Mouse (Mus musculus) limb, embryonic 14.5 days (tissue): Measurements from ENCODE around the gene Socs2. TPM values are rescaled to one million over a fixed set of nuclear protein-coding genes. Genes with fewer than 3 reads are reported as not detected.

Experiments
- ATAC-seq: fragments of 200-750 bp; cut with Nextera tagmentation; 2 replicates; pipeline ENCODE4 v1.8.0; 2017; ENCODE audit warnings: low read depth, moderate number of reproducible peaks, moderate TSS enrichment; ENCODE audit not compliant: low FRiP score
- DNase-seq: peaks from one replicate; pipeline ENCODE4 v3.0.0-alpha.2; 2015; ENCODE audit warnings: low spot score
- H3K27ac ChIP-seq: fragments of 300-500 bp; sonication (generic); replicated peaks from 2 replicates; pipeline ENCODE4 v1.5.1; 2014; ENCODE audit warnings: low read depth, mild to moderate bottlenecking, low read length, moderate library complexity, mixed read lengths
- H3K27me3 ChIP-seq: fragments of 300-500 bp; sonication (generic); 2 replicates; pipeline ENCODE4 v1.6.1; 2014; ENCODE audit warnings: low read length, mixed read lengths; ENCODE audit not compliant: control insufficient read depth, insufficient read depth
- H3K36me3 ChIP-seq: fragments of 300-500 bp; sonication (generic); 2 replicates; pipeline ENCODE4 v1.6.1; 2014; ENCODE audit warnings: mild to moderate bottlenecking, low read length, moderate library complexity, mixed read lengths; ENCODE audit not compliant: control insufficient read depth, insufficient read depth
- H3K4me1 ChIP-seq: fragments of 300-500 bp; sonication (generic); 2 replicates; pipeline ENCODE4 v1.6.1; 2014; ENCODE audit warnings: antibody characterized with exemption, low read length, mixed read lengths; ENCODE audit not compliant: control insufficient read depth, insufficient read depth
- H3K4me2 ChIP-seq: fragments of 300-500 bp; sonication (generic); replicated peaks from 2 replicates; pipeline ENCODE4 v1.6.1; 2014; ENCODE audit warnings: low read depth, mild to moderate bottlenecking, low read length, moderate library complexity; ENCODE audit not compliant: severe bottlenecking
- H3K4me3 ChIP-seq: fragments of 300-500 bp; sonication (generic); replicated peaks from 2 replicates; pipeline ENCODE4 v1.5.1; 2014; ENCODE audit warnings: low read length
- H3K9ac ChIP-seq: fragments of 300-500 bp; sonication (generic); 2 replicates; pipeline ENCODE4 v1.6.1; 2014; ENCODE audit warnings: mild to moderate bottlenecking, low read depth, low read length, moderate library complexity; ENCODE audit not compliant: severe bottlenecking
- H3K9me3 ChIP-seq: fragments of 300-500 bp; sonication (generic); 2 replicates; pipeline ENCODE4 v1.6.1; 2016; ENCODE audit warnings: low read length; ENCODE audit not compliant: control insufficient read depth
- POLR2A ChIP-seq: fragments of 200-500 bp; IDR thresholded peaks from 2 replicates; pipeline ENCODE4 v1.8.0; 2012; ENCODE audit warnings: inconsistent platforms, mild to moderate bottlenecking, moderate library complexity, borderline replicate concordance; ENCODE audit not compliant: insufficient read depth, insufficient read length; ENCODE audit errors: extremely low read depth
- WGBS: fragments of 180-500 bp; shearing (Covaris S2); extraction: QIAGEN DNeasy Blood & Tissue Kit; methylation state at CpG from one replicate; pipeline ENCODE4 v1.1.7; 2014; 5-methylcytosine and 5-hydroxymethylcytosine counted together
- polyA plus RNA-seq, 2 experiments: library from polyadenylated mRNA; depleted of rRNA in 1 of 2; stranded (reverse) in 1 of 2; unstranded in 1 of 2; fragments of >200 nt; fragmentation: Nextera tagmentation in 1 of 2; extraction: Ambion mirVana in 1 of 2; gene quantifications; 2 replicates each; pipeline versions ENCODE4 v1.2.1 to v1.2.3; 2012 to 2014

The Socs2 gene
- polyA plus RNA-seq, 2 experiments, result 23.2 to 54.0 TPM

GRCm38 (mm10) chr10:95447954-95448353 lies 31.0 kb upstream of the Socs2 start:
- WGBS, result 95% methylated on average over 16 of the region's 16 CpGs
- no peaks in the 10 kb centered on the region for H3K36me3 ChIP-seq
- no peaks in the 10 kb centered on the region for H3K9me3 ChIP-seq
- DNase-seq (no peak), ATAC-seq (no peak)
- no peak overlapping the region for H3K27ac ChIP-seq
- H3K4me3 ChIP-seq, result no peak overlapping the region
- no peak for TF ChIP-seq POLR2A
- no peak overlapping the region for H3K4me2 ChIP-seq
- no peaks in the 10 kb centered on the region for H3K4me1 ChIP-seq
- no peak overlapping the region for H3K9ac ChIP-seq
- no peaks in the 10 kb centered on the region for H3K27me3 ChIP-seq

DNA sequence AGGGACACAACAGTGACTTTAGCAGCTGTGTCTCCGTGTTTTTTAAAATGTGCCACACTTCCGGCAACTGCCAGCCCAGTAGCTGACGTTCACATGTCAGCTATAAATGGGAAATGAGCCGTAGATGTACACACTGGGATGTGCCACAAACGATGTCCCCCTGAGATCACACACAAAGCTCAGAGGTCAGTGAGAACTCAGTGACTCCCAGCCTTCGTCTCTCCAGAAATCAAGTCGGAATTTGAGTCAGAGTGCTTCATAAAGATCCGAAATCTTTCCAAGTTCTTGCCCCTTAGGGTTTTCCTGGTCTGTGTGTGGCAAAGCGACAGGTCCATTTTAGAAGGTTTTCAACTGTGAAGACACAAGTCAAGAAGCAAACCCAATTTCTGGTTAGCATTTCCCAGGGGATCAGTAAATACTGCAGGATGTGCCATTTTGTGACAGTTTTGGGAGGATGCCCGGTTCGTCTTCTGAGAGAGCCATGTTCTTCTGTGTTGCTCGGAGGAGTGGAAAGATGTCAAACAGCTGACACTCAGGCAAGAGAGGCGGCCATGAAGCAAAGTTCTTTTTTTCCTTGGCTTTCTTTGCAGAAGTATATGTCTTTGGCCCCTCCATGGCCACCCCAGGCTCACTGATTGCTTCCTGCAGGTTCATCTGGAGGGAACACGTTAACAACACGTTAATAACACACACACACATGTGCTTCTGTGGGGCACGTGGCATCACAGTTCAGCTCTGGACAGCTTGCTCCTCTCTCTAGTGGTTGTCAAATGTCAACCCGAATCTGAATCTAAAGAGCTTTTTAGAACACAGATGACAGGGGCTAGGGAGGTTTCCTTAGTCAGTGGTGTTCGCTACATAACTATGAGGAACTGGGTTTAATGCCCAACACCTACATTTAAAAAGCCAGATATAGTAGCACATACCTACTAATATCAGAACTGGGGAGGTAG lies 28.4 kb upstream of the Socs2 start:
- Histone ChIP-seq H3K27me3 (no peaks in the 10 kb centered on the region), H3K9ac (no peak overlapping the region), H3K4me2 (no peak overlapping the region), H3K27ac (no peak overlapping the region), H3K9me3 (no peaks in the 10 kb centered on the region), H3K36me3 (no peaks in the 10 kb centered on the region), H3K4me3 (no peak overlapping the region), H3K4me1 (no peaks in the 10 kb centered on the region)
- no peak for TF ChIP-seq POLR2A
- WGBS, result 69% methylated on average over 18 of the region's 18 CpGs
- DNase-seq (no peak), ATAC-seq (no peak)

- H3K36me3 ChIP-seq, result no peaks in the 10 kb centered on the region
- H3K4me1 ChIP-seq, result 0 out of 2 replicates have a peak, but pooled peaks cover 4% of the 10 kb centered on the region
- no peak overlapping the region for H3K27ac ChIP-seq
- 79% methylated on average over 4 of the region's 4 CpGs for WGBS
- H3K9ac ChIP-seq, result no peak overlapping the region
- H3K27me3 ChIP-seq, result no peaks in the 10 kb centered on the region
- no peaks in the 10 kb centered on the region for H3K9me3 ChIP-seq
- TF ChIP-seq POLR2A, result no peak
- no peak overlapping the region for H3K4me2 ChIP-seq
- no peak for ATAC-seq
- H3K4me3 ChIP-seq, result no peak overlapping the region
- DNase-seq, result no peak
These were observed 25.4 kb upstream of the Socs2 start for GRCm38 (mm10) chr10:95442334-95442733.

GRCm38 (mm10) chr10:95440566-95440965 lies 23.6 kb upstream of the Socs2 start:
- Histone ChIP-seq H3K27ac (no peak overlapping the region), H3K4me2 (no peak overlapping the region), H3K4me3 (no peak overlapping the region), H3K27me3 (no peaks in the 10 kb centered on the region), H3K9me3 (no peaks in the 10 kb centered on the region), H3K9ac (no peak overlapping the region), H3K4me1 (0 out of 2 replicates have a peak, but pooled peaks cover 4% of the 10 kb centered on the region), H3K36me3 (no peaks in the 10 kb centered on the region)
- DNase-seq, result no peak
- no peak for TF ChIP-seq POLR2A
- no peak for ATAC-seq
- 57% methylated on average over 2 of the region's 2 CpGs for WGBS

DNA sequence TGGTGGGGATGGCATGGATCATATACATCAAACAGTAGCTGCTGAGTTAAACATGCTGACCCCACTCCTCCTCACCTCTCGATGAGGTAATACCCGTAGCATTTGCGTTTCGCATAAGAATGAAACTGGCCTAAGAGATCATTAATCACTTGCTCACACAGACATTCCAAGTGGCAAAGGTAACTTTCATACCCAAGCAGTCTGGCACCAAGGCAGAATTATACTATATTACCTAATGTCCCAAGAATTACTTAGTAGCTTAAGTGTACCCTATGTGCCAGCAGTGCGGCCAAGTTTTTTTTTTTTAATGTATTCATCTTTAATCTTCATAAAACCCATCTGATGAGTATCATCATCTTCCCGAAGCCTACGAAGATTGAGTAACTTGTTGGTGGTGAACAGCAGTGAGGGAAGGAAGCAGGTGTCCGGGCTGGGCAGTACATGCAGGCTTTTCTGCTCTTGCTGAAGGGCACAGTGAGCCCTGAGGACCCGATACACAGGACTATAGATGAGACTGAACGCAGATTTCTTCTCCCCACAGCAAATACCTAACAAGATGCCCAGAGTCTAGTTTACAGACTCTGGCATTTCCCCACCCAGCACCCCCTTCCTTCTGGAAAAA lies 22.8 kb upstream of the Socs2 start:
- 82% methylated on average over 10 of the region's 10 CpGs for WGBS
- no peak for TF ChIP-seq POLR2A

More for the DNA sequence above, 22.8 kb upstream of the Socs2 start:
- DNase-seq (no peak), ATAC-seq (no peak)
- Histone ChIP-seq H3K4me1 (0 out of 2 replicates have a peak, but pooled peaks cover 4% of the 10 kb centered on the region), H3K36me3 (no peaks in the 10 kb centered on the region), H3K4me3 (no peak overlapping the region), H3K27ac (no peak overlapping the region), H3K9ac (no peak overlapping the region), H3K4me2 (no peak overlapping the region), H3K27me3 (no peaks in the 10 kb centered on the region), H3K9me3 (no peaks in the 10 kb centered on the region)
